Mouse (Mus musculus) spleen, postnatal 10 days (tissue): Measurements from ENCODE around the gene Trpv4.

Experiments used
- DNase-seq, 2 experiments: peaks; one replicate each; pipeline ENCODE4 v3.0.0; 2021 to 2022; ENCODE audit warnings: low spot score in 2 of 2

Trpv4 gene

DNA sequence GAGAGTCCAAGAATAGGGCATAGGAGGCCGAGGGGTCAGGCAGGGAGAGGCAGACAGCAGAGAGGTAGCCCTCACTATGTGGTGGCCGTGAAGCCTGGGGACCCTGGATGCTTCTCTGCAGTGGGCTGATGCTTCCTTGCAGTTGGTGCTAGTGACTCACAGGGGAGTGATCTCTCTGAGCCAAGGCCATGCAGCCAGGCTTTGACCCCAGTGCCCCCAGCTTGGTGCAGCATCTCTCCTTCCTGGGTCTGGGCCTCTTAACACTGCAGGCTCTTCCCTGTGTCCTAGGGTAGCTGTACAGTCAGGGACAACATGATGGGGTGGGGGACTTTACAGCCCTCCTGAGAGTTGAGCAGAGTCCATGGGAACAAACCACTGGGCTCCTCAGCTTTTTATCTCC is 68.8 kb downstream of the Trpv4 start:
- no peak for DNase-seq

- DNase-seq: no peak
Observed at GRCm38 (mm10) chr5:114589026-114589425, 69.2 kb downstream of the Trpv4 start.

GRCm38 (mm10) chr5:114588416-114588815 is 69.8 kb downstream of the Trpv4 start:
- DNase-seq: no peak

DNA sequence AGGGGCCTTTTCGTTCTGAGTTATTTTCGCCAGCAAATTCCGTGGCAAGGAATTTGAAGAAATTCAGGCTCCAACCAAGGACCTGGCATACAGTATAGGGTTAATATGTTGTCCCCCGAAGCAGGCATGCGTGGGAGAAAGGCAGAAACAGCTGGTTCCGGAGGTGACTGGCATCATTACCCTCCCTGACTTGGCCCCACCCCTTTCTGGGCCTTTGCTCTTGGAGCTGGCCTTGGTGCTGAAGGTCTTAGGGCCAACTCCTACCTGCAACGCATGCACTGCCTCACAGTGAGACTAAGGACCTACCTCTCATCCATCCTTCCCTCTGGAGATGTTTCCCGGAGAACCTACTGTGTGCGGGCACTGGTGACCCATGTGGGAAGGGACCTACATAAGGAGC is 70.3 kb downstream of the Trpv4 start:
- peak; percentile 54 to 88 for DNase-seq

DNA sequence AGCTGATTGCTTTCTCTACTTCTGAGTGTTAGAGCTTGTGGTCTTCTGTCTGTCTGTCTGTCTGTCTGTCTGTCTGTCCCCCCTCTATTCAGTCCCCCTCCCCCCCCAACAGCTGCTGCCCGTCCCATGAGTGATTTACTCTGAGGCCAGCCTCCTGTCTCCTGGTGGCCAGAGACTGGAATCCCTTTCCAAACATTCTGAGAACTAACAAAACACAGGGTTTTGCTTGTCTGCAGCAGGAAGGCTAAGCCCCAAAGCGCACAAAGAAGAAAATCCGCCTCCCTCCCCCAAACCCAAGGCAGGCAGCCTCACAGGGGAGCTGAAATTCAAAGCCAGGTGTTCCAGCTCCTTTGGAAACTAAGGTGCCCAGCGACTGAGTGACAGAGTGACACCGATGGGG is 72.5 kb downstream of the Trpv4 start:
- DNase-seq: no peak

- no peak for DNase-seq
Observed at GRCm38 (mm10) chr5:114584293-114585104, 73.7 kb downstream of the Trpv4 start.

- DNase-seq: no peak
Observed at GRCm38 (mm10) chr5:114583490-114584175, 74.6 kb downstream of the Trpv4 start.

GRCm38 (mm10) chr5:114583046-114583445 is 75.2 kb downstream of the Trpv4 start:
- DNase-seq: no peak

- DNase-seq: no peak
Observed at GRCm38 (mm10) chr5:114581486-114581885, 76.7 kb downstream of the Trpv4 start.

DNA sequence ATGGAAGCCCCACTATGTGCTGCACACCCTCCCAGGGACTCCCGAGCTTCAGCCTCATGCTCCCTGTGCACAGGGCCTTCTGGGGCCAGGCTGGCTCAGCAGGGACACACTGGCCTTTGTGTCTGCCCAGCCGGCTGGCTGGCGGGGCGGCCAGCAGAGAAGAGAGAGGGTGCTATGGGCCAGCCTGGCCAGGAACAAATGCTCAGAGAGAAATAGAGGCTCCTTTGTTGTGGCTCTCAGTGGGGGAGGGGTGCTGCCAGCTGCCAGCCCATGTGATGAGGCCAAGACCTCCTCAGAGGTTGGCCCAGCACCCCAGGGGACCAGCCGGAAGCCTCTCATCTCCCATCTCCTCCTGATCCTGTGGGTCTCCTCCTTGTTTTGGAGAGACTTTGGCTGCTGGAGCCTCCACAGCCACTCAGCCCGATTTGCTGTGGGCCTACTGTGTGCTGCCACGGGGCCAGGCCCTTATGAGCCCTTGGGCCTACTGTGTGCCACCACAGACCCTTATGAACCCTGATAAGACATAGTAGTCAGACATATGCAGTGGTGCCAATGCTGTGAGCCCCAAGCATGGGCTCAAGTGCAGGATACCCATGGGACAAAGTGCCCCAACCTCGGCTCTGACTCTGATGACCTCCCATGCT is 78.4 kb downstream of the Trpv4 start:
- peak in 1 of 2 experiments; percentile 32 for DNase-seq

DNA sequence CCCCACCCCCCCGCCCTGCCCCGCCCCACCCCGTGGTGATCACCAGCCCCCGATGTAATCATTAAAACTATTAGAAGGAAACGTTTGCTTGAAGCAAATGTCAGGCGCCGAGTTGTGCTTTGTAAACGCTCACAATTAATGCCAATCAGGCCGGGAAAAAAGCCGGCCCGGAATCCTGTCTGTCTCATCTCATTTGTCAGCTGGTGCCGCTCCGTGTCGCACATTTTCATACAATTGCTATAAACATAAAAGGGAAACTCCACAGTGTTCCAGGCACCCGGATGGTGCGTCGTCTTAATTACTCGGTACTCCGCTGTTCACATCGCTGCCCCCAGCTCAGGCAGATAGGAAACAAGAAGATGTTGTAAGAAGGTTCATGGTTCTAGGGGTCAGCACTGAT is 79.9 kb downstream of the Trpv4 start:
- no peak for DNase-seq

DNA sequence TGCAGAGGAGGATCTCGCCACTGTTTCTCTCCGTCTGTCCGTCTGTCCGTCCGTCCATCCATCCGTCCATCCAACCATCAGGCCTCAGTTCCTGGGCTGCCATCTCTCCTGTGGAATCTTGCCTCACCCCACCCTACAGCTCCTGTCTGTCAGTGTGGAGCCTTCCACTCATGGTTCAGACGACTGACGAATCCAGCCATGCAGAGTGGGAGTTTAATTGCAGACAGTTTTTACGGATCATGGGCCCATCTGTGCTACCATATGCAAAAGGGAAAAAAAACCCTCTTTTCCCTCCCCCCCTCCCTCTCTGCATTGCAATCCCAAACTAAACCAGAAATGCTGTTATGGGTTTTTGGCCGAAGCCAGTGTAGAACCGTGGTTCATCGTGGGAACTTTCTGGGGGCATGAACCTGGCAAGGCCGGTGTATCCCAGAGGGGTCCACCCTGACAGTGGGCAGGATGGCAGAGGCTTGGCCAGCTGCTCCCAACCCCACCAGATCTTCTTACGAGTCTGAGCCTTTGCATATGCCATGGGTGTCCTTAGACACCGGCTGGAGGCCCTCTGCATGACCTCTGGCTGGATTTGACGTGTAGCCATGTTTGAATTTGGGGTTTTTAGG is 82.1 kb downstream of the Trpv4 start:
- DNase-seq: no peak

DNA sequence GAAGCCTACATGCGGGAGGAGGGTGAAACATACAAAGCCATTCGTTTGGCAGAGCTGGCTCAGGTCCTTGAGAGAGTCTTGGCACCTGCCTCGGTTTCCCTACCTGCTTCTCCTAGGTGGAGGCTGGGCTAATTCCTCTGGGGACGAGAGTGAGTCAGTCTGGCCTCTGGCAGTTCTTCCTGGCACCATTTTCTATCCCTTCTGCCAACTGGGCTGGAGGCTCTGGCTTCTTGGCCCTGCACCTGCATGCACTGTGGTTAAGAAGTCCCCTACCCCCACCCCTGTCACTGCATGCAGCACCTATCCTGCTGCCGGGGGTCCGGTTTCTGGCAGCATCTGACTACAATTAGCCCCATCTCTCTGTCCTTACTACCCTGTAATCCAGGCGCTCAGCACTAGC is 82.7 kb downstream of the Trpv4 start:
- no peak for DNase-seq

DNA sequence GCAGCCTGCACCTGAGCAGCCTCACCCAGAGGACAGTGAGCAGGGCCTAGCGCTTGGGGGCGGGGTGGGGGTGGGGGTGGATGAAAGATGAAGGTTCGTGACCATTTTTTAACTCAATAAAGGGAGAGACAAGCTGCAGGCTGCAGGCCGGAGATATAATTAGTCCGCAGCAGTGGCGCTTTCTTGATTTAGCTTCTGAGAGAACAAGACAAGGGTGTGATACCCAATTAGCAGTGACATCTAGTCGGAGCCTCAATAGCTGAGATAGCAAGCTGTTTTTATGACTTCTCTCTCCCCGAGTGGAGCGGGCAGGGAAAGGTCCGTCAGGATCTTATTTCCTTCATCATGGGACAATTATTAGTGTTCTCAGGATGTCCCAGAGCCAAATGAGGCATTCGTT is 83.2 kb downstream of the Trpv4 start:
- no peak for DNase-seq

GRCm38 (mm10) chr5:114573920-114574628 is 84.1 kb downstream of the Trpv4 start:
- DNase-seq: no peak

- no peak for DNase-seq
Observed at GRCm38 (mm10) chr5:114572997-114573396, 85.2 kb downstream of the Trpv4 start.
